Mouse (Mus musculus): ENCODE measurements at regions not wholly inside any gene's neighbourhood (a gene's known extent, or its start where the extent isn't known, plus 50 kb on each side); places are given as distances from the start of the nearest gene placed in this dataset.

DNA sequence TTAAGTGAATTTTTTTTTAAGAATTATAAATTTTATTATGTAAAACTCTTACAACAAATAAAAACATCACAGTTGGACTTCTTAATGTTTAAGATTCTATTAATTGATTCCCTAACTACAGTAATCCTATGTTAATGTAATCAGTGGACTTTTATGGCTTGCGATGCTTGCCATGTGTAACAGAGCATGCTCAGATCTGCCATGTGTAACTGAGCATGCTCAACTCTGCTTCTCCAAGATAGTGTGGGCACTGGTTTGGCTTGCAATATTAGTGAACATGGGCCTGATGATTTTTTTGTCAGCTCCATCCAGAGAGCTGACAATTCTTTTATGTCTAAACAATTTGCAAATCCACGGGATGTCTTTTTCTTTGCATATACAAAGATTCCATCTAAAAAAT lies 66.4 kb upstream of the Tas2r119 start:
- no peak for DNase-seq

Measured in kidney, postnatal 36 days (tissue).